ENCODE assay signal across 8 mouse cellular contexts in genomic region chr2:104711585-104712485, GRCm38 (mm10). TPM values are rescaled to one million over a fixed set of nuclear protein-coding genes. Genes with fewer than 3 reads are reported as not detected.
DNase-seq lines count a peak whose midpoint lies in the region; ATAC-seq and TF ChIP-seq lines count a peak whose summit lies in the region.

Tcp11l1 (minus strand) TSS chr2:104712169.

- peak; percentile 60 for DNase-seq in R1 (ENCODE audit: low read depth, low spot score)
- DNase-seq in cerebellum, postnatal 14 days = peak; percentile 77 to 83
- DNase-seq in gastrocnemius, adult 18-20 months (ENCODE audit: low spot score) = peak; percentile 55
- peak; percentile 64 to 69 for DNase-seq in left cerebral cortex, adult 2 months (ENCODE audit: extremely low spot score in 1 of 2, low spot score in 2 of 2)
- DNase-seq in lung, postnatal 4 days = peak; percentile 70 to 75
- peak; percentile 49 for DNase-seq in retina, postnatal 7 days (ENCODE audit: low read depth, low spot score)
- peak; percentile 66 to 78 for DNase-seq in urinary bladder, postnatal 36 days (ENCODE audit: low spot score in 2 of 2)

- peak; percentile 96 for ATAC-seq in hindbrain, embryonic 15.5 days (ENCODE audit: low FRiP score, low read depth)

- H3K4me2 ChIP-seq in hindbrain, embryonic 15.5 days = peak within 1 kb of the TSS; percentile 85

- H3K4me3 ChIP-seq in hindbrain, embryonic 15.5 days = peak within 1 kb of the TSS; percentile 89
- peak within 1 kb of the TSS; percentile 85 for H3K4me3 ChIP-seq in left cerebral cortex, adult 2 months

- no peaks in the 10 kb centered on the region for H3K27me3 ChIP-seq in hindbrain, embryonic 15.5 days

- H3K36me3 ChIP-seq in hindbrain, embryonic 15.5 days = no peaks in the 10 kb centered on the region

- intact Hi-C loops in left cerebral cortex, adult 2 months (cut with DNase I) = loop anchor here (2.0 kb wide), 1 partner anchor 31 kb away; the partner anchor contains the start of gene Depdc7

- no peak for TF ChIP-seq CTCF in left cerebral cortex, adult 2 months (IDR thresholded peaks at IDR 0.05)

- no peaks in the 10 kb centered on the region for H3K9me3 ChIP-seq in hindbrain, embryonic 15.5 days

- H3K9ac ChIP-seq in hindbrain, embryonic 15.5 days = peak within 1 kb of the TSS; percentile 87

- H3K4me1 ChIP-seq in hindbrain, embryonic 15.5 days (replicated peaks) = peaks cover 22% of the 10 kb centered on the region

- WGBS in hindbrain, embryonic 15.5 days = under 1% methylated on average over 82 of the region's 99 CpGs

- peak within 1 kb of the TSS; percentile 95 for H3K27ac ChIP-seq in hindbrain, embryonic 15.5 days (replicated peaks)
- H3K27ac ChIP-seq in left cerebral cortex, adult 2 months = peak within 1 kb of the TSS; percentile 93

RNA-seq across cellular contexts. Expression of gene Tcp11l1, which starts in this region (rescaled TPM):
- total RNA-seq in gastrocnemius, adult 18-20 months (2021) = 10 to 100 TPM in 1 of 2 experiments, 1 to 10 TPM in 1; 7.1 to 10.8 TPM
- polyA plus RNA-seq in hindbrain, embryonic 15.5 days (2015; fragmentation: Nextera tagmentation; extraction: Ambion mirVana) = 59.3 and 61.5 TPM in 2 replicates
- total RNA-seq in left cerebral cortex, adult 2 months (2021) = 10 to 100 TPM; 41.5 to 42.6 TPM

Comparison
In these comparisons a context has a peak if more than half of its experiments do, and no peak if none do; other contexts are left out.
1. Peak in every context shown above with its lines: DNase-seq, ATAC-seq, H3K4me3 ChIP-seq and H3K27ac ChIP-seq.